Mouse (Mus musculus) C2C12 (cell line): ENCODE measurements around the gene Aldh3b2.

Experiments used
- CTCF ChIP-seq: IDR thresholded peaks from one replicate; pipeline ENCODE4 v1.5.1; 2011; ENCODE audit not compliant: control insufficient read depth, insufficient read depth, insufficient read length
- FOSL1 ChIP-seq: IDR thresholded peaks from one replicate; pipeline ENCODE4 v1.8.0; 2011; ENCODE audit warnings: mild to moderate bottlenecking, low read length; ENCODE audit not compliant: poor library complexity, insufficient read depth, severe bottlenecking
- USF1 ChIP-seq: IDR thresholded peaks from one replicate; pipeline ENCODE4 v1.6.1; 2011; ENCODE audit warnings: low read depth, mild to moderate bottlenecking, control low read depth, moderate library complexity

DNA sequence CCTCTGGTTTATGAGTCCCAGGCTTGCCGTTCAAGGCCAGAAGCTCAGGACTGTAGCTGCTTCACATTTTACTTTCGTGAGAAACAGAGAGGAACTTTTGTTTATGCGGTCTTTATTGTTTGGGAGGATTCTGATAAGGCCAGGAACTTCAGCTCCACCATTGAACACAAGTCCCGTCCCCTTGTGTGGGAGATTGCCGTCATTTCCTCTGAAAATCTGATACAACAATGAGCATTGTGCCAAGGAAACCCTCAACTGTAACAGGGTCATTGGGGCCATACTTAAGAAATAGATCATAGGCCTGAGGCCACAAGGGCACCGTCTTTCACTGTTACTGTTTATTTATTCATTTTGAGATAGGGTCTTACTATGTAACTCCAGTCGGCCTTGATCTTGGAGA lies 51.1 kb downstream of the Aldh3b2 start:
- TF ChIP-seq CTCF: no peak
- no peak for TF ChIP-seq USF1
- TF ChIP-seq FOSL1: no peak
